Mouse (Mus musculus) cerebellum, postnatal 10 days (tissue): ENCODE measurements at regions not wholly inside any gene's neighbourhood (a gene's known extent, or its start where the extent isn't known, plus 50 kb on each side); places are given as distances from the start of the nearest gene placed in this dataset.

Experiments
- DNase-seq, 2 experiments: peaks; one replicate each; pipeline ENCODE4 v3.0.0; 2021; ENCODE audit warnings: mixed read lengths in 2 of 2

- no peak for DNase-seq
Observed at GRCm38 (mm10) chr15:29026219-29026618, 822.7 kb downstream of the Dnah5 start.

DNA sequence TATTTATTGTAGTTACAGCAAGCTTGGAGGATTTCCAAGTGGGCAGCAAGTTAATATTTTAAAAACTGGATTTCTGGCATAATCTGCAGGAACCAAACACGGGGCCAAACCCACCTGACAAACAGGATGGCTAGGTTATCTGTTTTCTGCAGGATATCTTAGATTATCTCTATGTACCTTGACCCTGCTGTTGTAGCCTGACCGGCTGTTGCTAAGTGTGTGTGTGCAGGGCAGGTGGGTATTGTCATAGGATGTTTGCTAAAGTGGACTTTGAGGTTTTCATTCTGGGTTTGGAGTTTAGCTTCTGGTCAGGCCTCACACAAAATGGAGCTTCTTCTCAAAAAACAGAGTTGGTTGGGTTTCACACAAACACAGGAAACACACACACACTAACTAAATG lies 835.4 kb downstream of the Dnah5 start:
- no peak for DNase-seq

- peak in 1 of 2 experiments; percentile 7 for DNase-seq
Observed at GRCm38 (mm10) chr15:29051166-29051565, 847.6 kb downstream of the Dnah5 start.

DNA sequence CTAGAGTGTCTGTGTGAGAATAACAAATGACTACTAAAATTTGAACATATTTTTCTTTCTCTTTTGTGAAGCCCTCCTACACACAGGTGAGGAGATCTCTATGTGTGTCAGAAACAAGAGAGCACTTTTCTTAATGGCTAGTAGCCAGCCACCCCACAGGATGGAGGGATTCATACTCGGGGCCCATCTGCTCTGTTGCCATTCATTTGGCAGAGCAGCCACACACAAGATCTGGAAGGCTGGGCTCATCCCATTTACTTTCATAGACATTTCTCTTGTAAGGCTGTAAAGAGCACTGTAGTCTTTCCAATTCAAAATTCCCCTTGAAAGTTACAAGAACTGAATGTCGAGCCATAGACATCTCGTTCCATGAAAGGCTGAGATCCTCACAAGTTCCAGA lies 848.2 kb downstream of the Dnah5 start:
- peak; percentile 91 to 92 for DNase-seq

DNA sequence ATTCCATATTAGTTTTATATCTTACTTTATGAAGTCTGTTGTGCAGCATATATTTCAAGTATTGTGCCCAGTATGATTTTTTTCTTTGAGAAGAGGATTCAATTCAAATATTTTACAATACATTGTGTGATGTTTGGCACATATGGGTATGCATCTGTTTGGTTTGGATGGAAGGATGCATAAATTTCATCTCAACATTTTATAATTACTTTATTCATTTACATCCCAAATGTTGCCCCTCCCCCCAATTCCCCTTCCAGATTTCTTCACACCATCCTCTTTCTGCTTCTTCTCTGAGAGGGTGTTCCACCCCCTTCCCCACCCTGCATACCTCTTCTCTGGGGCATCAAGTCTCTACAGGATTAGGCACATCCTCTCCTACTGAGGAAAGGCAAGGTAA lies 857.5 kb downstream of the Dnah5 start:
- no peak for DNase-seq

- no peak for DNase-seq
Observed at GRCm38 (mm10) chr15:29069066-29069465, 865.5 kb downstream of the Dnah5 start.

DNA sequence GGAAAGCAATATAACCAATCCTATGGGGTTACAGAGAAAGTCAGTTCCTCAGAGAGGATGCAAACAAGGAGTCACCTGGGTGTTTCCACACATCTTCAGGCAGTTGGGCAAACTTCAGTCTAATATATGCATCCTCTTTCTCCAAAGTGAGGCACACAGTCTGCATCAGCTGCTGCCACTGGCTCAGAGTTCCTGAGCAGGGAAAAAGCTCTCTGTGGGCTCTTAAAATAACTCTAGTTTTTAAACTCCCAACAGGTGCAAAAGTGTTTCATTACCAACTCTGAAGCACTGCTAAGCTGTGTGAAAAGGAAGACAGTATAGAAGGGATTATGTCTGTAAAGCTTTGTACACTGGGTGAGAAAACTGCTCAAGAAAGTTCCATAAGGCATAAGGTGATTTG lies 874.2 kb downstream of the Dnah5 start:
- DNase-seq: no peak

DNA sequence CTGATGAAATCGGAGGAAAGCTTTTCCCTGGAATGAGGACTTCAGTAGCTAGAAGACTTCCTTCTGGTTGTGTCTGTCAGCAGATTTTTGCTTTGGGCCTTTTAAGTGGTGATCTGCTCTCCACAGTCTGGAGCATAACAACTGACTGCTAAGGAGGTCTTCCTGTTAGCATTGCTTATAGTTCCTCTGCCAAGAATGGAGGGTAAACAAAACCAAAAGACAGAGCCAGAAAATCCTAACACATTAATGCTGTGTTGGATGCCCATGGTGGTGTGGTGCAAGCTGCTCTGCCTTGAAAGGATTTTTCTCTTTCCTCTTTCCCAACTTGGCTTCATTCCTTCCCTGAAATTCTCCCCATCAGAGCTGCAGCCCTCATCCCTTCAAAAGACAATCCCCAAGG lies 901.0 kb downstream of the Dnah5 start:
- DNase-seq: peak; percentile 7 to 19

GRCm38 (mm10) chr15:29146631-29147030 lies 943.1 kb downstream of the Dnah5 start:
- no peak for DNase-seq
